ENCODE assay signal across 8 mouse cellular contexts in the genomic region with DNA sequence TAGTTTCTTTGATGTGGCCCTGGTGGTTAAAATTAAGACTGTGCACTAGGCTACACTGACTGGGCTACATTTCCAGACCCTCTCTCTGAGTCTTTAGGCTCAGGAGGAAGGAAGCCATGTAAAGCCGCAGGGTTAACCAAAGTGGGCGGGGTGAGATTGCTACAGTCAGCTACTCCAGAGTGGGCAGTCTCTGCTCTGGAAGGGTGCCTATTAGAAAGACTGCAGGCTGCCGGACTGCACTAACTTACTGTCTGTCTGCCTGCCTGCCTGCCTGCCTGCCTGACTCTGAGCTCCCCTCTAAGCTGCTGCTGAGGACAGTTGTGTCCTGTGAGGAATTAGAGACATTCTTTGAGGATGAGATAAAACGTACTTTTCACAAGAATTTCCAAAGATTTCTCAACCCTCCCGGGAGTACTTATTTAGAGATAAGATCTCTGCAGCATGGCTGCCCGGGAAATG. TPM values are rescaled to one million over a fixed set of nuclear protein-coding genes. Genes with fewer than 3 reads are reported as not detected.
DNase-seq lines count a peak whose midpoint lies in the region; ATAC-seq and TF ChIP-seq lines count a peak whose summit lies in the region.

No protein-coding gene starts in this region.

- 9% methylated on average over 6 of the region's 6 CpGs for WGBS in embryonic facial prominence, embryonic 13.5 days
- 11% methylated on average over 6 of the region's 6 CpGs for WGBS in lung, postnatal 0 days

- peaks cover 49% of the 10 kb centered on the region for H3K4me1 ChIP-seq in embryonic facial prominence, embryonic 13.5 days
- H3K4me1 ChIP-seq in lung, postnatal 0 days (ENCODE audit: insufficient read depth, low read depth, low read length), result peaks cover 4% of the 10 kb centered on the region; the same call in 1 of the 2 replicates

- DNase-seq in adrenal gland, adult 2 months, result peak; percentile 35
- no peak for DNase-seq in adrenal gland, postnatal 25 days
- peak; percentile 69 for DNase-seq in CD4-positive helper T cell, adult 2 months (ENCODE audit: low read depth, low spot score)
- peak; percentile 87 for DNase-seq in lung, postnatal 0 days (ENCODE audit: low spot score)
- peak; percentile 63 for DNase-seq in yolk sac, embryonic 10.5 days (ENCODE audit: low spot score)
- DNase-seq in right cerebral cortex, postnatal 14 days, result no peak

- no peaks in the 10 kb centered on the region for H3K9me3 ChIP-seq in embryonic facial prominence, embryonic 13.5 days
- H3K9me3 ChIP-seq in lung, postnatal 0 days (ENCODE audit: low read length), result no peaks in the 10 kb centered on the region

- peak; percentile 67; the same call in 1 of the 2 replicates for ATAC-seq in embryonic facial prominence, embryonic 13.5 days (ENCODE audit: insufficient number of reproducible peaks, insufficient read depth, low FRiP score, low TSS enrichment, low read depth)
- peak; percentile 58 for ATAC-seq in inflammation-experienced regulatory T-cells, adult 6 months
- peak; percentile 81 for ATAC-seq in lung, postnatal 0 days

- TF ChIP-seq CTCF in lung, postnatal 0 days (IDR thresholded peaks at IDR 0.05), result no peak

- H3K27ac ChIP-seq in embryonic facial prominence, embryonic 13.5 days, result peak overlapping the region; percentile 77
- peak overlapping the region; percentile 43 for H3K27ac ChIP-seq in lung, postnatal 0 days (ENCODE audit: low read length)

- TF ChIP-seq EP300 in lung, postnatal 0 days (IDR thresholded peaks at IDR 0.05), result 0 out of 2 replicates have a peak, but pooled peaks have one; percentile 1

- no peak overlapping the region for H3K4me3 ChIP-seq in embryonic facial prominence, embryonic 13.5 days
- H3K4me3 ChIP-seq in lung, postnatal 0 days (ENCODE audit: low read depth, low read length), result no peak overlapping the region

- H3K36me3 ChIP-seq in embryonic facial prominence, embryonic 13.5 days, result peaks cover 68% of the 10 kb centered on the region
- no peaks in the 10 kb centered on the region; the same call in 1 of the 2 replicates for H3K36me3 ChIP-seq in lung, postnatal 0 days (ENCODE audit: insufficient read depth, low read length)

- H3K9ac ChIP-seq in embryonic facial prominence, embryonic 13.5 days, result no peak overlapping the region
- H3K9ac ChIP-seq in lung, postnatal 0 days (replicated peaks; ENCODE audit: low read depth), result no peak overlapping the region

- H3K27me3 ChIP-seq in embryonic facial prominence, embryonic 13.5 days, result no peaks in the 10 kb centered on the region
- H3K27me3 ChIP-seq in lung, postnatal 0 days (replicated peaks; ENCODE audit: insufficient read depth, low read length), result no peaks in the 10 kb centered on the region

- H3K4me2 ChIP-seq in embryonic facial prominence, embryonic 13.5 days, result 0 out of 2 replicates have a peak overlapping the region, but pooled peaks have one; percentile 7
- H3K4me2 ChIP-seq in lung, postnatal 0 days (replicated peaks; ENCODE audit: low read depth, low read length), result no peak overlapping the region

RNA-seq across cellular contexts. Expression of gene Cers5, which starts 30.5 kb away (rescaled TPM):
- total RNA-seq in adrenal gland, adult 2 months (2021), result 10 to 100 TPM; 46.4 to 54.6 TPM
- 26.1 and 32.6 TPM in 2 replicates for polyA plus RNA-seq in adrenal gland, adult 2 months (2012; rRNA removed)
- total RNA-seq in adrenal gland, postnatal 25 days (2021), result 47.5 and 61.7 TPM in 2 replicates
- 70.8 and 71.5 TPM in 2 replicates for polyA plus RNA-seq in embryonic facial prominence, embryonic 13.5 days (2015; fragmentation: Nextera tagmentation; extraction: Ambion mirVana)
- polyA plus RNA-seq in inflammation-experienced regulatory T-cells, adult 6 months (2017; shearing (Covaris generic)), result 10 to 100 TPM; 49.5 to 66.7 (median 56.5) TPM
- 67.1 and 71.5 TPM in 2 replicates for polyA plus RNA-seq in lung, postnatal 0 days (2015; fragmentation: Nextera tagmentation; extraction: Ambion mirVana)

Comparison
In these comparisons a context has a peak if more than half of its experiments do, and no peak if none do; other contexts are left out.
1. DNase-seq: peak in adrenal gland, adult 2 months (single experiment), CD4-positive helper T cell, adult 2 months (single experiment), lung, postnatal 0 days (single experiment) and yolk sac, embryonic 10.5 days (single experiment); none in adrenal gland, postnatal 25 days (single experiment) and right cerebral cortex, postnatal 14 days (single experiment).
2. Peak in every context shown above with its lines, with median percentiles within 50 percentile points of each other: ATAC-seq.